Mouse (Mus musculus): ENCODE data around the gene Ankrd54. TPM values are rescaled to one million over a fixed set of nuclear protein-coding genes. Genes with fewer than 3 reads are reported as not detected.
A peak's percentile ranks its signal among the peaks of the same experiment; 100 is the strongest.

Gene Ankrd54
- polyA plus RNA-seq, 1 experiment: 36.1 TPM

- Histone ChIP-seq H3K79me2 (ENCODE audit: control insufficient read depth, insufficient read depth) (no peaks in the 10 kb centered on the region), H3K27me3 (ENCODE audit: control insufficient read depth, insufficient read depth, insufficient read length) (no peaks in the 10 kb centered on the region), H3K4me3 (no peak overlapping the region), H3K36me3 (ENCODE audit: control insufficient read depth, insufficient read depth) (peaks cover 65% of the 10 kb centered on the region), H3ac (ENCODE audit: control insufficient read depth, insufficient read length) (no peak overlapping the region), H3K4me2 (ENCODE audit: low read depth) (no peak overlapping the region)
- TF ChIP-seq MAX (IDR thresholded peaks at IDR 0.05; ENCODE audit: low read depth): no peak
- peak in 1 of 3 experiments; percentile 13 for TF ChIP-seq MYOD1 (IDR thresholded peaks at IDR 0.05; ENCODE audit: control insufficient read depth in 1 of 3, insufficient read length in 2 of 3, low read depth in 2 of 3)
- no peak for TF ChIP-seq TCF3 (IDR thresholded peaks at IDR 0.05; ENCODE audit: insufficient read length, low read depth)
Observed at GRCm38 (mm10) chr15:79092284-79092683, 29.6 kb upstream of the Ankrd54 start.

- H3K27me3 ChIP-seq (ENCODE audit: control insufficient read depth, insufficient read depth, insufficient read length): no peaks in the 10 kb centered on the region
- H3K36me3 ChIP-seq (ENCODE audit: control insufficient read depth, insufficient read depth): peaks cover 71% of the 10 kb centered on the region
- H3ac ChIP-seq (ENCODE audit: control insufficient read depth, insufficient read length): no peak overlapping the region
- TF ChIP-seq USF1 (IDR thresholded peaks at IDR 0.05; ENCODE audit: low read depth) (no peak), MAX (IDR thresholded peaks at IDR 0.05; ENCODE audit: low read depth) (no peak), SRF (IDR thresholded peaks at IDR 0.05; ENCODE audit: control insufficient read depth, insufficient read length, low read depth) (no peak), MYOD1 (IDR thresholded peaks at IDR 0.05; ENCODE audit: control insufficient read depth in 1 of 3, insufficient read length in 2 of 3, low read depth in 2 of 3) (no peak), POLR2A (IDR thresholded peaks at IDR 0.05; ENCODE audit: insufficient read length, low read depth) (no peak), TCF12 (IDR thresholded peaks at IDR 0.05; ENCODE audit: insufficient read depth, poor library complexity, severe bottlenecking) (no peak), CEBPB (IDR thresholded peaks at IDR 0.05; ENCODE audit: insufficient read depth, poor library complexity, severe bottlenecking) (no peak), E2F4 (IDR thresholded peaks at IDR 0.05; ENCODE audit: insufficient read depth) (no peak), MYOG (IDR thresholded peaks at IDR 0.05; ENCODE audit: control insufficient read depth in 1 of 3, insufficient read depth in 1 of 3, insufficient read length in 2 of 3, low read depth in 2 of 3) (no peak), TCF3 (IDR thresholded peaks at IDR 0.05; ENCODE audit: insufficient read length, low read depth) (no peak), POLR2AphosphoS2 (IDR thresholded peaks at IDR 0.05; ENCODE audit: insufficient read length, low read depth) (no peak), REST (IDR thresholded peaks at IDR 0.05; ENCODE audit: insufficient read depth, insufficient read length) (no peak)
- no peak overlapping the region for H3K4me3 ChIP-seq
- H3K4me2 ChIP-seq (ENCODE audit: low read depth): no peak overlapping the region
- peaks cover 24% of the 10 kb centered on the region for H3K79me2 ChIP-seq (ENCODE audit: control insufficient read depth, insufficient read depth)
Observed at GRCm38 (mm10) chr15:79079567-79079966, 16.9 kb upstream of the Ankrd54 start.

- Histone ChIP-seq H3K27me3 (ENCODE audit: control insufficient read depth, insufficient read depth, insufficient read length) (no peaks in the 10 kb centered on the region), H3K36me3 (ENCODE audit: control insufficient read depth, insufficient read depth) (peaks cover 42% of the 10 kb centered on the region), H3K4me2 (ENCODE audit: low read depth) (peak overlapping the region; percentile 97), H3K4me3 (peak overlapping the region; percentile 75), H3K79me2 (ENCODE audit: control insufficient read depth, insufficient read depth) (peaks cover 24% of the 10 kb centered on the region), H3ac (ENCODE audit: control insufficient read depth, insufficient read length) (peak overlapping the region; percentile 65)
- TF ChIP-seq E2F4 (IDR thresholded peaks at IDR 0.05; ENCODE audit: insufficient read depth): no peak
- TF ChIP-seq MYOG (IDR thresholded peaks at IDR 0.05; ENCODE audit: control insufficient read depth in 1 of 3, insufficient read depth in 1 of 3, insufficient read length in 2 of 3, low read depth in 2 of 3): no peak
- TF ChIP-seq REST (IDR thresholded peaks at IDR 0.05; ENCODE audit: insufficient read depth, insufficient read length): no peak
- no peak for TF ChIP-seq POLR2A (IDR thresholded peaks at IDR 0.05; ENCODE audit: insufficient read length, low read depth)
- no peak for TF ChIP-seq MAX (IDR thresholded peaks at IDR 0.05; ENCODE audit: low read depth)
- no peak for TF ChIP-seq MYOD1 (IDR thresholded peaks at IDR 0.05; ENCODE audit: control insufficient read depth in 1 of 3, insufficient read length in 2 of 3, low read depth in 2 of 3)
- TF ChIP-seq SRF (IDR thresholded peaks at IDR 0.05; ENCODE audit: control insufficient read depth, insufficient read length, low read depth): no peak
- TF ChIP-seq USF1 (IDR thresholded peaks at IDR 0.05; ENCODE audit: low read depth): no peak
- TF ChIP-seq POLR2AphosphoS2 (IDR thresholded peaks at IDR 0.05; ENCODE audit: insufficient read length, low read depth): no peak
- no peak for TF ChIP-seq CEBPB (IDR thresholded peaks at IDR 0.05; ENCODE audit: insufficient read depth, poor library complexity, severe bottlenecking)
- TF ChIP-seq TCF12 (IDR thresholded peaks at IDR 0.05; ENCODE audit: insufficient read depth, poor library complexity, severe bottlenecking): no peak
- TF ChIP-seq TCF3 (IDR thresholded peaks at IDR 0.05; ENCODE audit: insufficient read length, low read depth): no peak
Observed at GRCm38 (mm10) chr15:79075658-79076365, 13.1 kb upstream of the Ankrd54 start.

DNA sequence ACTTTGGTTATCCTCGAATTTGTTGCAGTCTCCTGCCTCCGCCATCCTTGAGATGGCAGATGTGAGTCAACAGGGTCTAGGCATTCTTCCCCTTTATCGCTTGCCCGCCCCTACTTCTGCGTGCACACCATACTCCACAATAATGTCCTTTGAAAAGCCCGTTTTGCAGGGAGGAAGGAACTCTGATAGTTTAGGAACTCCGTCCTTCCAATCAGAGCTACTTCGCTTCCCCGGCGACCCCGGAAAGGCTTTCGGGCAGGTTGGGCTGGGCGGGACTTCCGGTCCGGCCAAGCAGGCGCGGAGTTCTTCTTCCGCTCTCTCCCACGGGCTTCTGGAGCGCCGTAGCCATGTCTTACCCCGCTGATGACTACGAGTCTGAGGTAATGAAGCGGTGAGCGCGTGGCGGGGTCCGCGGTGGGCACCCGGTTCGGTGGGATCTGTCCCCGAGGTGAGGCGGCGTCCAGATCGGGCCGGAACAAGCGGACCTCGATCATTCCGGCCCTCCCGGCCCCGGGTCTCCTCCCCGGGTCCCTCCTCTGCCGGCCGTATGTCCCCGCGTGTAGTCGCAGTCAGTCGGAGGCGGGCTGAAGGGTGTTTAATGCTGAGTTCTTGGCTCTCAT is 12.3 kb upstream of the Ankrd54 start, which contains the start of gene Eif3l:
Gene Eif3l (plus strand): TSS at position 267 of the 620 bp plus-strand sequence.
- H3K36me3 ChIP-seq (ENCODE audit: control insufficient read depth, insufficient read depth): peaks cover 36% of the 10 kb centered on the region
- peak within 1 kb of the TSS; percentile 75 for H3K4me3 ChIP-seq
- peak within 1 kb of the TSS; percentile 97 for H3K4me2 ChIP-seq (ENCODE audit: low read depth)
- no peaks in the 10 kb centered on the region for H3K27me3 ChIP-seq (ENCODE audit: control insufficient read depth, insufficient read depth, insufficient read length)
- peaks cover 24% of the 10 kb centered on the region for H3K79me2 ChIP-seq (ENCODE audit: control insufficient read depth, insufficient read depth)
- H3ac ChIP-seq (ENCODE audit: control insufficient read depth, insufficient read length): peak within 1 kb of the TSS; percentile 65
- TF ChIP-seq CEBPB (IDR thresholded peaks at IDR 0.05; ENCODE audit: insufficient read depth, poor library complexity, severe bottlenecking) (no peak), USF1 (IDR thresholded peaks at IDR 0.05; ENCODE audit: low read depth) (no peak), MYOG (IDR thresholded peaks at IDR 0.05; ENCODE audit: control insufficient read depth in 1 of 3, insufficient read depth in 1 of 3, insufficient read length in 2 of 3, low read depth in 2 of 3) (peak in 1 of 3 experiments; percentile 20), POLR2A (IDR thresholded peaks at IDR 0.05; ENCODE audit: insufficient read length, low read depth) (peak; percentile 88), POLR2AphosphoS2 (IDR thresholded peaks at IDR 0.05; ENCODE audit: insufficient read length, low read depth) (peak; percentile 59), TCF3 (IDR thresholded peaks at IDR 0.05; ENCODE audit: insufficient read length, low read depth) (no peak), SRF (IDR thresholded peaks at IDR 0.05; ENCODE audit: control insufficient read depth, insufficient read length, low read depth) (no peak), MAX (IDR thresholded peaks at IDR 0.05; ENCODE audit: low read depth) (no peak), MYOD1 (IDR thresholded peaks at IDR 0.05; ENCODE audit: control insufficient read depth in 1 of 3, insufficient read length in 2 of 3, low read depth in 2 of 3) (no peak), REST (IDR thresholded peaks at IDR 0.05; ENCODE audit: insufficient read depth, insufficient read length) (no peak), E2F4 (IDR thresholded peaks at IDR 0.05; ENCODE audit: insufficient read depth) (peak; percentile 71), TCF12 (IDR thresholded peaks at IDR 0.05; ENCODE audit: insufficient read depth, poor library complexity, severe bottlenecking) (no peak)

Data from myocyte (in vitro differentiated cells).